Mouse (Mus musculus): Measurements from ENCODE around the gene Znfx1.
"Not testable (repeated sequence)": the region's sequence is repeated elsewhere in the genome, so short reads cannot be mapped to it uniquely, and the experiment has no call there.

Znfx1 gene

DNA sequence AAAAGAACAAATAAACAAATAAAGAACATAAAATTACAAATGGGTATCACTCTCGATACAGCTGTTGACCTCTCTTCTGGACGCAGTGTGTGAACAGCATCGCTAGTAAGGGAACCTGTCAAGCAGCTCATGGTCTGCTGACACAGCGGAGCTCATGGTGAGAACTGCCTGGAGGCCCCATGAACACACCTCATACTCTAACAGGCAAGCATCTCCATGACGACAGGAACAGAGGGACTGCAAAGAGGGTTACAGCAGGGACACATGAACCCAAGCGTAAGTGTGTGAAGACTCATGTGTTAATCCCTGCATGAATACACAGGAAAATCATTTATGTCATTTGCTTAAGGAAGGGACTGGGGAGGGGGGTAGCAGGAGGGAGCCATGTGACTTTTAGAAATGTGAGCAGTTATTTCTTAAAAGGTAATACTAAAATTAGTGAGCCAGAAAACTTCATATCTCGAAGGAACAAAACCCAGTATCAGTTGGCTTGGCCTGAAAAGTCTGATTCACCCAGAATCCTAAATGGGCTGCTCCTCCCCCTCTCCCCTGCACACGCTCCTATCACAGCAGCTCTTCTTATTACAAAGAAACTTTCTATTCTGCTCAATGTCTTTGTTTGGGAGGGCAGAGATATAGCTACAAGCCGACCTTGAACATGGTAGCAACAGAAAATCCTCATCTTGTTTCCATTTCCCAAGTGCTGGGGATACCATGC, 9.5 kb downstream of the Znfx1 start:
- no peak for DNase-seq (ENCODE audit: extremely low spot score, low read depth, low spot score)

DNA sequence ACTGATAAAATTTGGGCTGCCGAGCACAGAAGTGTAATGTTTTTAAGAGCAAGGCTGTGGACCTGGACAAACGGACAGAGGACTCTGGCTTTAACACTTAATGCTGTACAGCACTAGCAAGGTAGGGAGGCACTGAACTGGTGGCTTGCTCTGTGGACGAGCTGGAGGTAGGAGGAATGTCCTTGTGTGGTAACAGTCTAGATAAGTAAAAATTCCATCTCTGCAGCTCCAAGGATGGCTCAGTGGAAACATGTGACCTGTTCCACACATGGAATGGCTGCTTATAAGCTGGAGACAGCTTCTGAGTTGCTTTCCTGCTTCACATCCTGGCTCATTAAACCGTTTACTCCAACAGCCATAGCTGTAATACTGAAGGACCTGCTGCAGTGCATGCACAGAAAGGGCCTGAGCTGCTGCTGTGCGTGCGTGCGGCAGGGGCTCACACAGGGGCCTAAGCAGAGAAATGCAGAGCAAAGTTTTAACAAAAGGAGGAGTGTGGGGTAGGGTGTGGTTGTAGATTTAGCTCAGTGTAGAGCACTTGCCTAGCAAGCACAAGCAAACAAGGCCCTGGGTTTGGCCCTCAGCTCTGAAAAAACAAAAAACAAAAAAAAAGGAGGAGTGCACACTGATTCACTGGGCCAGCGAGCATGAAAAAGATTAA, 14.0 kb downstream of the Znfx1 start:
- no peak for DNase-seq (ENCODE audit: extremely low spot score, low read depth, low spot score)

DNA sequence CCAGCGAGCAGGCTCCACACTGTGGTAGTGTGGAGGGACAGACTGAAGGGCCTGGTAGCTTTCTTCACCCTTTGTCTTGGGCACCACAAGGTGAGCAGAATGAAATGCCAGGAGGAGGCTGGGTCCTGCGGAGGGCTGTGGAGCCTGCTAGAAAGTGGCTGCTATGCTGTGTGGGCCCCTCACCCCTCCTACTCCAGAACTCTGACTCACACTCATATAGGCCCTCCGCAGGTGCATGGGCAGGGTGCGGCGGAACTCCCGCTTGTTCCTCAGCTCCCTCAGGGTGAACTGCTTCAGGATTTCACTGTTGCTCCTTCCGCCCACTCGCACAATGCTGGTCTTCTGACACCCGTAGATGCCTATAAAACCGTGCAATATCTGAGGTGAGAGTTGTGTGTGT, 14.6 kb downstream of the Znfx1 start:
- DNase-seq (ENCODE audit: extremely low spot score, low read depth, low spot score) = no peak

DNA sequence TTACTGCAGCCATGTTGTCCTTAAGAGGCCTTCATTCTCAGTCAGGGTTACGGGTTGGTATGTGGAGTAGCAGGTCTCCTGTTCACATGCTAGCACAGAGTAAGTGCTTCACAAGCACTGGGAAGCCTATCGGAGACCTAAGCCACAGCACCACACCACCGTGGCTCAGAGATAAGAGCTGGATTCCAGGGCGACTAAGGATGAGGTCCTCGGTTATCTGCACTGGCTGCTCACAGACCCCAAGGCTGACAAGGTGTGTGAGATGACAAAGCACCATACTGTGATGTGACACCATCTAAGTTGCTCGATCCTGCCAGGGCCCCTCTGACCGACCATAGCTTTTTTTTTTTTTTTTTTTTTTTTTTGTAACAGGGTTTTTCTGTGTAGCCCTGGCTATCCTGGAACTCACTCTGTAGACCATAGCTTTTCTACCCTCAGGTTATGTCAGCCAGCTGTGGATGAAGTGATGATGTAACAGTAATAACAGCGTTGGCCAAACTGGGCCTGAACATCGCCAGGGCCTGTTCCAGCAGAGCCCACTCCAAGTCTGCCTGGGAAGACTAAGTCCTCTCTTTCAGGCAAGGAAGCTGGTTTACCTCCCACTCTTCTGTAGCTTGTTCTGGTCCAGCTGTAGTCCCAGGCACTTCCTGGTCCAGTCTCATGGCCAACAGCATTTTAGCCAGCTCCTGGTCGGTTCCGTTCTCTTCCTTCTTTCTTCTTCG, 19.3 kb downstream of the Znfx1 start:
- DNase-seq (ENCODE audit: extremely low spot score, low read depth, low spot score) = no peak

DNA sequence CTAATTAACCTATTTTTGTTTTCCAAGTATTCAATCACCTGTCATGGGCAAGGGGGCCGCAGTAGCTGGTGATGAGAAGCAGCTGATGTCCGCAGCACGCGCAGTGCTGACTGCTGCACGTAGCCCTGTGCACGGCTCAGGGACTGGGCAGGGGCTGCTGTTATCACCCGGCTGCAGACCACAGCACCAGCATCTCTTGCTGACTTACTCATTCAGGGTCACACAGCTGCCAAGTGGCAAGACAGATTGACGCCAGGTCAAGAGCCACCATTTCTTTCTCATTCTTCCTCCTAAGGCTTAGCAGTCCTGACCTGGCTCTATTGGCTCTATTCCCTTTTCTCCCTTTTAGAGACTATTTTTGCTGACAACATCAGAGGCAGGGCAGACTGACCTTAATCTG, 23.4 kb downstream of the Znfx1 start:
- no peak for DNase-seq (ENCODE audit: extremely low spot score, low read depth, low spot score)

DNA sequence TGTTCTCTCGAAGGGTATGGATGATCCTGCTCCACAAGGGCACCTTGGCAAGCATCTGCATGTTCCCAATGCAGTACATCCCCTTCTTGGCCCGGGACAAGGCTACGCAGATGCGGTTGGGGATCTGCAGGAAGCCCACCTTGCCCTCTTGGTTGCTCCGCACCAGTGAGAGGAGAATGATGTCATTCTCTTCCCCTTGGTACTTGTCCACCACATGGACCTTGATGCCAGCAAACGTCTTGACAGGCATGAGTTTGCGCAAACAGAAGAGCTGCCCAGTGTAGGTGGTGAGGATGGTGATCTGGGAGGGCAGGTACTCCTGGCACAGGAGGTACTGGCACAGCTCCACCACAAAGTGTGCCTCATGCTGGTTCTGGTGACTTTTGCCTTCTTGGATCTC, 24.1 kb downstream of the Znfx1 start:
- DNase-seq (ENCODE audit: extremely low spot score, low read depth, low spot score) = no peak

DNA sequence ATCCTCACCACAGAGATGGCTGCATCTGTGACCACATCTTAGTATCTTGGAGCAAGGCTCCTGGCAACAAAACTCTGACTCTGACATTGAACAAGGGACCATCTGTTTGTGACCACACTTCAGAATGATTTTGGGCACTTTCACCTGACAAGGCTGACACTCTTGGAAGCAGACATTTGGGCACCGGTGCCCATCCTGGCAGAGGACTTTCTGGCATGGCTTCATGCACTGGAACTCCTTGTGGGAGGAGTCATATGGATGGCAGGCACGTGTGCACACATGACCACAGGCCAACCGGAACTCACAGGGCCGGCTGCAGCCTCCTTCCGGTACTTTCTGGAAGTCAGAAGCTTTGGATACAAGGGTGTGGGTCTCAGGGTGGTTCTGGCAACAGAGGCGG, 24.5 kb downstream of the Znfx1 start:
- no peak for DNase-seq (ENCODE audit: extremely low spot score, low read depth, low spot score)

DNA sequence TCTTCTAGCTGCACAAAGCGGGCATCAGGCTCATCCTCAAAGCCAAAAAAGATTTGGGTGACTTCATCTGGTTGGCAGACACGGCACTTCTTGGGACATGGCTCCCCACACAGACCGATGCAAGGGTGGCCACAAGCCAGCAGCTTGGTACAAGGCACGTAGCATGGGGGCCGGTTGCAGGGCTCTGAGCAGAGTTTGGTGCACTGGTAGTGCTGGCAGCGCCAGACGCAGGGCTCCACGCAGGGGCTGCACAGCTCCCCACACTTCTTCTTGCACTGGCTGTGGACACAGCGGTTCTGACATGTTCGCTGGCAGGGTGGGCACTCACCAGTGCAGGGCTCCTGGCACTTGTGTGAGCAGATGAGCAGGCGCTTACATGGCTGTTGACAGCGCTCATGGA, 25.1 kb downstream of the Znfx1 start:
- no peak for DNase-seq (ENCODE audit: extremely low spot score, low read depth, low spot score)

DNA sequence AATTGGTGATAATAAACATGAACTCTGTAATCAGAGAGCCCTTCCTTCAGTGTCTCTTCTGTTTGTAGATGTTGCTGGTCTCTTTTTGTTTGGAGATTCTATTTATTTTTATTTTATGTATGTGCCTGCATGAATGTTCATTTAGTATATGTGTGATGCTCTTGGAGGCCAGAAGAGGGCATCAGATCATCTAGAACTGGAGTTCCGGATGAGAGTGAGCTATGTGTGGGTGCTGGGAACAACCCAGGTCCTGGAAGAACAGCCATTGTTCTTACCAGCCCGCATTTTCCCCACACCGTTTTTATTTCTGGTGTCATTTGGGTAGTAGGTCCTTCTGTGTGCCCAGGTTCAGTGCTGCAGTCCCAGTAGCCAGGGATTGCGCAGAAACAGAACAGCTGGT, 32.3 kb downstream of the Znfx1 start:
- no peak for DNase-seq (ENCODE audit: extremely low spot score, low read depth, low spot score)

DNA sequence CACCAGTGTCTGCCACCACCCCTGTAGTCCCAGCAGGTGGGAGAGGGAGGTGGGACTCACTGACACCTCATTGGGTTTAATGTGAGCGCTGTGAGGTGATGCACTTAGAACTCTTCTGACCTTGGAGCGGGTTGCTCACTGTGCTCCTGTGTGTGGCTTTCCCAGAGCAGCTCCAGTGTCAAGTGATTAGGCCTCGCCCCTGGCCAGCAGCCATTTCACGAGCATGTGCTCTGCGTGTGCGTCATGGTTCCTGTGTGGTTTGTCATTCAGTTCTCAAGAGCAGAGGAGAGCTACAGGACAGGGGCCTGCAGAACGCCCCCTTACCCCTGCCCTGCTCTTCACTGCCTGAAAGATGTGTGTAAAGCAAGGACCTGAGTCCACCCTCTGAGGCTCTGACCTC, 34.3 kb downstream of the Znfx1 start:
- DNase-seq (ENCODE audit: extremely low spot score, low read depth, low spot score) = no peak

DNA sequence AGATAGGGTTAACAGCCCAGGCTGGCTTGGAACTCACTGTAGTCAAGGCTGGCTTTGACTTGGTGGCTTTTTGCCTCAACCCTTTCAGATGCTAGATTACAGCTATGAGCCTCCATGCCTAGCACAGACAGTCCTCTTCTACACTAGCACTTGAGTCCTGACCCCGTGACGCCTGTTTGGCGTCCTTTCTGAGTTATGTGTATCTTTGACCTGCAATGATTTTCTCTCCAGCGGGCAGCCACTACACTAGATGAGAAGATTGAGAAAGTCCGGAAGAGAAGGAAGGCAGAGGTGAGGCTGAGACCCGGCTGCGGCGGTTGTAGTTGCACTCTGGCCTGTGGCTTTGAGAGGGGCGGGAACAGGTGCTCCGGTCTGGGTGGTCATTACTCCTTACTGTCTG, 43.4 kb downstream of the Znfx1 start:
- DNase-seq (ENCODE audit: extremely low spot score, low read depth, low spot score) = no peak

DNA sequence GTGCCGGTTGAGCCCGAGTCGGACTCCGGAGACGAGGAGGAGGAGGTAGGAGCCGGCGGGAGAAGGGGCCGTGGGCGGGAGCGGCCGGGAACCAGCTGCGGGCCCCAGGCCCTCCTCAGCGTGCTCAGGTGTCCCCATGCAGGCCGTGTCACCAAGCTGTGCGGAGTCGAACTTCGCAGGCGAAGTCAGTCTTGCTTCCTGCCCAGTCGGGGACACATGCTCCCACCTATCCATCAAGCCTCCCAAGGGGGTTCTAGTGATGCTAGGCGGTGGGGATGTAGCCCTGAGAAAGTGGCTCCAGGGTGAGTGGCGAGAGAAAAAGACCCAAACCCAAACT, 47.5 kb downstream of the Znfx1 start:
- DNase-seq (ENCODE audit: extremely low spot score, low read depth, low spot score) = no peak

DNA sequence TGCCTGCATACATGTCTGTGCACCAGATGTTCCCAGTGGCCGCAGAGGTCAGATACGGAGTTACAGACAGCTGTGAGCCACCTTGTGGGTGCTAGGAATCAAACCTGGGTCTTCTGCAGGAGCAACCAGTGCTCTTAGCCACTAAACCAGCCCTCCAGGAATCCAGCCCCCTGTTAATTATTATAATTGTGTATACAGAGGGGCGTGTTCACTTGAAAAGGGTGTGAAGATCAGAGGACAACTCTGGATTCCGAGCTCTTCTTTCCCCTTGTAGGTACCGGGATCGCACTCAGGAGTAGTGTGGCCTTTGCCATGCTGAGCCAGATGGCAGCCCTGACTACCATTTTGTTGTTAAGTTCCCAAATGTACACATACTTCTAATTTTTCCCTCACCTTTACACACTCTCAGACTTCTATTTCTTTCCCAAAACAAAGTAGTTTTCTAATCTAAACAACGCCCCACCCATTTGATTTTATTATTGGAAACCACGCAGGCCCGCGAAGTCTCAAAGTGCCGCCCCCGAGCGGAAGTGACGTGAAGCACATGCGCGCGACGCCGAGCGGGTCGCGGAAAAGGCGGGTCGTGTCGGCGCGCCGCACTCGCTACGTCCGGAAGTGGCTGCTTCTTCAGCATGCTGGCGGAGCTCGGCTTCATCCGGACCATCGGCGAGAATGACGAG, 48.0 kb downstream of the Znfx1 start, which contains the start of gene Ddx27:
TSS of gene Ddx27 (plus strand) at position 492 of the 680 bp plus-strand sequence.
- DNase-seq (ENCODE audit: extremely low spot score, low read depth, low spot score) = peak; percentile 73

DNA sequence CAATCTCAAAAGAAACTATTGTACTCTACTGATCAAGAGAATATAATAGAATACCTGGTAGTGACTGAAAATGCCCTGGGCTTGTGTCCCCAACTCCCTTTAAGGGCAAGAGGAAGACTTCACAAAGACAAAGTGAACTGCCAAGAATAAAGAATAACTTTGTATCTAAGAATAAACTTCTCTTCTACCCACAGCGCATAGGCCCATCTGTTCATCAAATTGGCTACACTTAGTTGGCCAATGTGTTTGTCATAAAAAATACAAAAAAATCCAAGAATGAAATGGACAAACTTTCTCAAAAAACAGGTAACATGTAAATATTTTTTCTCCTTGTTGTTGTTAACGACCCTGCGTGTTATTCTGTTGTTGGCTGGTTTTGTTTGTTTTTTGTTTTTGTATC, 52.3 kb downstream of the Znfx1 start:
- DNase-seq (ENCODE audit: extremely low spot score, low read depth, low spot score) = no peak

DNA sequence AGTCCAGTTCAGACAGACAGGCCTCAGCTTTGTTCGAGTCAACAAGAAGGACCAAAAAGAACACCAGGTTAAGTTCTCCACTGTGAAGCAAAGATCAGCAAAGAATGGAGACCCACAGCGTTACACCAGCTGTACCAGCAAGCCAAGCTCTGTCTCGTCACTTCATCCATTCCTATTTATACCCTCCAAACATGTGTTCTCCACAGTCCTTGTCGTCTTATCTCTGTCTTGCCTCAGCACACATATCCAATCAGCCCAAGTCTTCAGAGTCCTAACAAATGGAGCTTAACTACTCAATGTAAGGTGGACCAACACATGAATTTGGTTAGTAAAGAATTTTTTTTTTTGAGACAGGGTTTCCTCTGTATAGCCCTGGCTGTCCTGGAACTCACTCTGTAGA, 53.3 kb downstream of the Znfx1 start:
- no peak for DNase-seq (ENCODE audit: extremely low spot score, low read depth, low spot score)

DNA sequence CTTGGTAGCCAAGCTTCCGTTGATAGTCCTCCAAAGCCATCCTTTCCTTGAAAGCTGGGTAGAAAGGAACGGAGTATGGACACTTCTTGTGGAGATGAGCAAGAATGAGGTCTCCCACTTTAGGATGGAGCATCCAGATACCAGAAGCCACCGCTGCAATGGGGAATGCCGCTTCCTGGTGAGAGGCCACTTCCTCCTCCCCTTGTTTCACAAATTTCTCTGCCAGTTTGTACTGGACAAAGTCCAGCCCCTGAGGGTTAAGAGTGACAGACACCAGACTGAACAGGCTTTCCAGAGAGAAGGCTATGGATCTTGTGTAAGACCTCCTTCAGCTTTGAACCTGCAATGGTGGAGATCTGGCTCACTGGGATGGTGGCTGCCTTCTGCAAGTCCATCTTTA, 55.2 kb downstream of the Znfx1 start:
- not testable (repeated sequence) for DNase-seq (ENCODE audit: extremely low spot score, low read depth, low spot score)

DNA sequence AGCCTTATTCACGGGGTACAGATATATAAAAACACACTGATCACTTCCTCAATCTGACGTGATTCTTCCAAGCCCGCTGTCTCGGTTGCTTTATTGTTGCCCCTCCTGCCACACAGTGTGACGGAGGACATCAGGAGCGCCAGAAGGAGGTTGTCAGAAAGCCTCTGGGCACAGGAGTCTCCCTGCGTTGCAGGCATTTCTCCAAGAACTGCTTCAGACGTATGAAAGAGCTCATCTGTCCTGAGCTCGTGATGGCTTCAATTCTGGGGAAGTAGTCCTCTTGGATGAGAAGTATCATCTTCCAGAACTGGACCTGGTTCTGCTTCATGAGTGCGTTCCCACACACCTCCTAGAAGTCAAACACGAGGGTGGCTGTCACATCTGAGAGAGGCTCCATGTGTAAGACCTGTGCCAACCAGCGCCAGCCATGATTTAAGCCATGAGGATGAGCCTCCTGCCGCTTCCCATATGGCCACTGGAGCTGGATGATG, 55.8 kb downstream of the Znfx1 start:
- DNase-seq (ENCODE audit: extremely low spot score, low read depth, low spot score) = no peak

DNA sequence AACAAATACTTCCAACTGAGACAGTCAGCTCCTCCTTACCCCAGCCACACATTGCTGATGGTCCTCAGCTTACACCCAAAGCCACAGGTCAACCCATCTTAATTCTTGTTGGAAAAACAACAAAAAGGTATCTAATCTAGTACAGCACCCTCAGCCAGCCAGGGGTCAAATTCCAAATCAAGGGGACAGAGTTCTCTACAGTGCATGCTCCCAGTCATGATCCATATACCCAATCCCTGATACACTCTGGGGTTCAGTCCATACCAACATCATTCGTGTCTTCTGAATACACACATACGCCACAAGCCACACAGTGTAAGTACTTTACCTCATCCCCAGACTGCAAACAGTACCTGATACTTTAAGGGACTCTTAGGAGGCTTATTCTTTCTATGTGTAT, 56.5 kb downstream of the Znfx1 start:
- DNase-seq (ENCODE audit: extremely low spot score, low read depth, low spot score) = no peak

DNA sequence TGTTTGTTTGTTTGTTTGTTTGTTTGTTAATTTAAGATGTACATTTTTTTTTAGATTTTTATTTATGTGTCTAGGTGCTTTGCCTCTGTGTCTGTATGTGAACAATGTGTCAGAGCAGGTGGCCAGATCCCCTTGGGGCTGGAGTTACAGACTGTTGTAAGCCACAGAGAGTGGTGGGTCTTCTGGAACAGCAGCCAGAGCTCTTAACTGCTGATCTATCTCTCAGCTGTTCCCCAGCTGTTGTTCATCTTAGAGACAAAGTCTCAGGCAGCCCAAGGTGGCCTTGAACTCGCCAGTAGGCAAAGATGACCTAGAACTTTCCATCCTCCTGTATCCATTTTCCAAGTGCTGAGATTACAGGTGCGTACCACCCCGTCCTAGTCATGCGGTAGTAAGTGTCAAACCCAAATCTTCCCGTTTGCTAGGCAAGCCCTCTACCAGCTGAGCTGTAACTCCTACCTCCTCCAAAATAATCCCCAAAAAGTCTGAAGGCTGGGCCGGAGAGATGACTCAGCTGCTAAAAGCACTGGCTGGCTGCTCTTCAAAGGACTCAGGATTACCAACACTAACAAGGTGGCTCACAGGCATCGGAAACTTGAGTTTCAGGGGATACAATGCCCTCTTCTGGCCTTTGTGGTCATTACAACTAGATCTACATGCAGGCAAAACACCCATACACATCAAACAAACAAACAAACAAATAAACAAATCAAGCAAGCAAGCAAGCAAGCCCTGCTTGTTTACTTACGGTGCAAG, 58.5 kb downstream of the Znfx1 start:
- DNase-seq (ENCODE audit: extremely low spot score, low read depth, low spot score) = no peak

DNA sequence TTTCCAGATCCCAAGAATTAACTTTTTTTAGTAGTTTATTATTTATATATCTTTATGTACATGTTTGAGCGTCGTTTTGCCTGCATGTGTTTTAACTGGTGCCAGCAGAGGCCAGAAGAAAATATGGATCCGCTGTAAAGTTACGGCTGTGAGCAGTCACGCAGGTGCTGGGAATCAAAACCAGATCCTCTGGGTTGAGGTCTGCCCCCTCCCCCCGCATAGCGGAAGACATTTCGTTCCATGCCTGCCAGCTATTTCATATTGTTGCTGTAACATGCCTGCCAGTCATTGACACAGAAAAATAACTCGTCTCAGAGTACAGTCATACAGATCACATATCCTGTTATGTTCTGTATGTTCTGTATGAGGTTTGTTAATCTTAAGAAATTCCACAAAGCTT, 61.3 kb downstream of the Znfx1 start:
- DNase-seq (ENCODE audit: extremely low spot score, low read depth, low spot score) = no peak

DNA sequence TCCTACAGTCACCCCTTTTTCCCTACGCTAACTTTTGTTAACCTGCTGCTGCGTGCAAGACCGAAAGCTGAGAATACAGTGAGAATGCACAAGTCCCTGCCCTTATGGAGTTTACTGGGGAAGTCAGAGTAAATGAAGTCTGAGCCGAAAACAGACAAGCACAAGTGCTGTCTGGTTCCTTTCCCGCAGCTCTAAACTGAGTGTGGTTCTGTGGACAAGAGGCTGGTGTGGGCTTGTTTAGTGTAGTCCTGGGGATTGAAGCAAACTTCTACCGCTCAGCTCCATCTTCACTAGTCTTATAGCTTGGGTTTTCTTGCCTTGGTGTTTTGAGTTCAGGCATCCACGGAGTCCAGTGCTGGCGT, 66.3 kb downstream of the Znfx1 start:
- no peak for DNase-seq (ENCODE audit: extremely low spot score, low read depth, low spot score)

Measured in hindlimb bud, embryonic 11.5 days (tissue).